Mouse (Mus musculus) NIH3T3 (cell line): ENCODE data around the gene Rhcg.

Experiments
- DNase-seq: peaks from one replicate; pipeline ENCODE4 v3.0.0-alpha.2; 2012; ENCODE audit warnings: low read depth

The Rhcg gene

DNA sequence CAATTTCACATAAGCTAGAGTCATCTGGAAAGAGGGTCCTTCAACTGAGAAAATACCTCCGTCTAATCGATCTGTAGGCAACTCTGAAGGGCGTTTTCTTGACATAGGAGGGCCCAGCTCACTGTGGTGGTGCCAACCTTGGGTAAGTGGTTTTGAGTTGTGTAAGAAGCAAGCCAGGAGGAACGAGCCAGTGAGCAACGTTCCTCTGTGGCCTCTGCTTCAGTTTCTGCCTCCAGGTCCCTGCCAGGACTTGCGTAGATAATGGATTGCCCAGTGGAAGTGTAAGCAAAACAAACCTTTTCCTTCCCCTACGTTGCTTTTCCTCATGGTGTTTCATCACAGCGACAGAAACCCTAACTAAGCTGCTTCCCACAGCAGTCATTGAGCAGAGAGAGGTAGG, 15.5 kb downstream of the Rhcg start:
- DNase-seq = no peak

DNA sequence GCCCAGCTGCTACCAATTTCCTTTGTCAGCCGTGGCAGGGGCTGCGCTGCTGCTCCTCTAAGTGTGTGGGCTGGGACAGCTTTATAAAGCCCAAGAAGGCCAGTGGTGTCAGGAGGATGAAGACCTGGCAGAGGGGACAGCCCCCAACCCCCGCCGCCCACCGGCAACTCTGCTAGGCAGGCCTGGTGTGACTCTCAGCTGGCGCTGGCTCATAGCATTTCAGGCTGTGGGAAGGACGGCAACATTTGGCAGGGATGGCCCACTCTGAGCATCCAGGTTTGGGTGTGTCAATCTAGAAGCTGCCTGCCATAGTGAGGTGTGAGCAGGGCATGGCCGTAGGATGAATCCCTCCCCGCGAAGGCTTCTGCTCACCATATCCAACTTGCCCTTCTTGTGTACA, 17.3 kb downstream of the Rhcg start:
- no peak for DNase-seq

DNA sequence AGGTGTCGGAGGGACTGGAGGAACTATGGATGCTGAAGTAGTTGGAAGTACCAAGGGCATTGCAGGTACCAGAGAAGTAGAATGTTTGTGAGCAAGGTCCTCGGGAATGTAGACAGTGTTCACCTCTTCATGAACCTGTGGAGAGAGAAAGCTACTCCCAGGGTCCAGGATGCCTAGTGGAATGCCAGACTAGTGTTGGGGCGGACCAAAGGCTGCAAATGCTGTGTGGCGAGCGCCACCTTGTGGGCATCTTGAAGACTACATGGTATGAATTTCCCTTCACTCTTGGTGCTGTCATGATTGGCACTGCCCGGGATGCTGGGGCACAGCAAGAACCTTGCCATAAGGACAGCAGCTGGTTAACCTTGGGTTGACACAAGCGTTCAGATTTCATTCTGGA, 22.6 kb downstream of the Rhcg start:
- DNase-seq = peak; percentile 90

DNA sequence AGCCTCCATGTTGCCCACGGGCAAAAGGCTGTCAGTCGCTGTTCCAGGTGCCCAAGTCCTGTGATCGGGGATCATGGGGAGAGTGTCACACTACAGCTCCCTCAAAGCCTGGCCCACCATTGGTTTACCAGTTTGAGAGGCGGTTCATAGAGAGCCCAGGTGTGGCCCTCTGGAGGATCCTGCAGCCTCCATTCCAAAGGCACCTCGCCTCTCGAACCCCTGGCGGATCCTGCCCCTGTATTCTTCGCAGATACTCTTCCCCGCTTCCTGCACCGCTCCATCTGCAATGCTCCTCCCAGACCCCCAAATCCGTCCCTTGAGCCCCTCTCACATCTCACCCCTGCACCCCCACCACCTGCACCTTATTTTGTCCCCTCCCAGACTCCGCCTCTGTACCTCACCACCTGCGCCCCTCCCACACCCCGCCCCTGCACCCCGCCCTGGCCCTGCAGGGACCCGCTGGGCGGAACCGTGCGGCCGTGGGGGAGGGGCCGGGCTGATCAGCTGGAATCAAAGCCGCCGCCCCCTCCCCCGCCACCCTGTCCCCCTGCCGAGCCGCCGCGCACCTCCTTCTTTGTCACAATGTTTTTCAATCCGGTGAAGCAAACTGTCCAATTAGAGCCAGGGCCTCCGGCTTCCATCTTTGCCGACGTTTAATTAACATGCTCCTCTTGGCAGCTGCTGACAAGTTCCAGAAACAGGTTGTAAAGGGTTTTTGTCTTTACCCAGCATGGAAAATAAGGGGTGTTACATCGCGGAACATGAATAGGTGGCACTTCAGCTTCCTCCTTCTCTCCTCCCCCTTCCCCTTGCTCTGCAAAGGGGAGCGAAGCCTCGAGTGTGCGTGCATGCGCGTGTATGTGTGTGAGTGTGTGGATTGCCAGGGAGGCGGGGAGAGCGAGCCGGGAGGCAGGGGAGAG, 25.4 kb downstream of the Rhcg start:
- no peak for DNase-seq

DNA sequence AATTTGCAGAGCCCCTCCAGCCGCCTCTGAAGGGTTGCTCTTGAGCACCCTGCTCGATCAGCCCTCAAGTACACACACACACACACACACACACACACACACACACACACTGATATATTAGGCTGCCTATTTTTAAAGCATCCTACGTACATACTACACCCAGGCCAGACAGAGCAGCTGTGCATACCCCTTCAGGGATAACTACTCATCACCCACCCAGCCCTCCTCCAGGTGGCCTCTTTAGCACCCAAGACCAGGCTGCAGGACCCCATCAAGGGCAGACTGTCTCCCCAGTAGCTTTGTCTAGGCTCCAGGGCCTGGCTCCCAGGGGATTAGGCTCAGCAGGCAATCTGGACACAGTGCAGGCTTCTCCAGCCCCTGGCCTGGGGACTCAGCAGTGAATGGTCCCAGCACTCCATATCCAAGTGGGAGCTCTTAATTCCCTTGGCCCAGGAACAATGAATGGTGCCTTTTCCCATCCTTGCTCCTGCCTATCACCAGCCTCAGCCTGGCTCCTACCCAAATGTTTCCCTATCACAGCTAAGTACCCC, 26.8 kb downstream of the Rhcg start:
- DNase-seq = no peak

DNA sequence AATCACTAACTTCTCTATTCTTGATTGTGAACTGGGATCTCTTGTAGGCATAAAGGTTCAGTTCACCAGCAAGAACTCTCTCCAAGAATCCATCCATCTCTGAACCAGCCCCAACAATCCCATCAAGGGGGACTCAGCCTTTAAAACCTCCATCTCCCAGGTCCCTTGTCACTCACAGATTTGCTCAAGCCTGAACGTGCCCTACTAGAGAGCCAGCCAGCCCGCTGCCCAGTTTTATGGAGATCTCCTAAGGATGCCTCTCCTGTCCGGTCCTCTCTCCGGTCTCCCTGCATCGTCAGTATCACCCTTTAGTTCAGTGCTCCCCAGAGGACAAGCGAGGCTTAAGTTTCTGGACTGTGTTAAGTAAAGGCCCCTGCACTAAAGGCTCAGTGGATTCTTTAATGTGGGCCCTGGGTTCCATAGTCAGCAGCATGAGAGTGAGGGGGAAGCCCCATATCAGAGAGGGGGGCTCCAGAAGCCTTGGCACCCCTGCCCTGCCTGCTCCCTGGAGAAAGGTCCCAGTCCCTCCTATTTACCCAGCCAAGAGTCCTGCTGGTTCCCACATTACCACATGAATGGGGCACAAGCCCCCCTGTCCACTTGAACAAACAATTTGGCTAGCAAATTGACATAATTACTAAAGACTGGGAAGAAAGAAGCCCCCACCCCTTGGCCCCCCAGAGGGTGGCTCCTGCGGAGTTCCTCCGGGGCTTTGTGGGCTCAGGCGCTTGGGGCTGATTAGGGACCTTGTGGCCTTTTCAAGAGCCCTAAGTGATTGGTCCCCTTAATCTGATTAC, 27.5 kb downstream of the Rhcg start:
- DNase-seq = no peak

DNA sequence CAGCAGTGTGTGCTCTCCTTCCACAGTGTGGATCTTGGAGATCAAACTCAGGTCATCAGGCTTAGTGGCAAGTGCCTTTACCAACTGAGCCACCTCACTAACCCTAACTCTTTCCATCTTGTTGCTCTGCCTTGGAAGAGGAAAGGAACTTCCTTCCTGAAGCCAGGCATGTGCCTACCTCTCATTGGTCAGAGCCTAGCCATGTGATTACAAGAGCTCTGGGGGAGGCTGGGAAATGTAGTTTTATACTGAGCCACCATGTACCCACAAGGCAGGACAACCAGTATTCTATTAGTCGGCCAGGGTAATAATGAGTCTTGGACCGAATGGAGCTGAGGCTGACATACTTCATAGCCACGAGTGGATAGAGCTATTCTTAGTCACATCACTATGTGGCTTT, 29.2 kb downstream of the Rhcg start:
- no peak for DNase-seq

DNA sequence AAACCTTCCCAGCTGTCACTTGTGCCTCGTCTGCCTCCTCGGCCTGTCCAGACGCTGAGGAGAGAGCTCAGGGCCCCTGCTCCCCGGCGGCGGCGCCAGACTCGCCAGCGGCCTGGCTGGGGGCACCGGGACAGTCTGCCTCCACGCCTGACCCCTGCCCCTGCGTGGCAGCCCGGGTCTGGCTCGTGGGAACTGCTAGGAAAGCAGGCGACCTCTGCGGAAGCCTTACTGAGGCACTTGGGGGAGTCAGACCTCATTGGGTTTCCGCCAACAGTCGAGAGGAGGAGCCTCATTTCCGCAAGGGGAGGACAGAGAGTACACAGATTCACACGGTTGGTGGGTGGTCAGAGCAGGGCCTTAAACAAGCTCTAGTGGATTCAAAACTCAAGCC, 38.6 kb downstream of the Rhcg start:
- DNase-seq = no peak

DNA sequence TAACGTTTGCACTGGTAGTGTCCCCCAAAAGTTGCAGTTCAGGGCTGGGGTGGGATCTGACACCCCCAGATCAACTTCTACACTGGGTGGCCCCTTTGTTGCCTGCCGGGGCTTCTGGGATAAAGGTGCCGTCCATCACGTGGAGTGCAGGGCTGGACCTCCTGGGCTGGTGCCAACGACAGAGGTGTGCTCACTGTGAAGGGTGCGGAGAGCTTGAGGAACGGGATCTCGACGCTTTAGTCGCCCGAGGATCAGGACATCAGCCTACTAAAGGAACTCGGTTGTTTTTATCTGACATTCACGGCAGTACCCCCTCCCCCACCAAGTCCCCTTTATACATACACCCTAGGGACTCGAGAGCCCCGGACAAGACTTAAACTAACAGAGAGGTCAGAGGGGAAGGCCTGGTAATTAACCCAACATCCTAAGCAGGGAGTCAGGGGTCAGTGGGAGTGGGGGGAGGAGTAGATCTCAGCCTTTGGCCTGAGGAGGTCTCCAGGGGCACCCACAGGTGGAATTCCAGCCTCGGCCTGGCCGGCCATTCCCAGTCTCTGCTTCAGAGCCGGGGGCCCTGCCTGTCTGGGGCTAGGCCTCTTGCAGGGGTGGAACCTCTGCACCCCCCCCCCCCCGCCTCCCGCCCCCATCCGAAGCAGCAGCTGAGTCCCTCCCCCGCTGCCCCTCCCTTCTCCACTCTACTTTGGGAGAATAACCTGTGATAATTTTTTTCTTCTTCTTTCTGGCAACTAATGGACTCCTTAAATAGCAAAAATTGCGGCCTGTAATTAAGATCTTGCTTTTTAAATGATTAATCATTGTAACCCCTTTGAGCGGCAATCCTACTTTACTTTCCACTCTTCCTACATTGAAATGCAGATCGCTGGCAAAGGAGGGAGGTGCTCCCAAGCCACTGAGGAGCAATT, 39.3 kb downstream of the Rhcg start:
- no peak for DNase-seq

DNA sequence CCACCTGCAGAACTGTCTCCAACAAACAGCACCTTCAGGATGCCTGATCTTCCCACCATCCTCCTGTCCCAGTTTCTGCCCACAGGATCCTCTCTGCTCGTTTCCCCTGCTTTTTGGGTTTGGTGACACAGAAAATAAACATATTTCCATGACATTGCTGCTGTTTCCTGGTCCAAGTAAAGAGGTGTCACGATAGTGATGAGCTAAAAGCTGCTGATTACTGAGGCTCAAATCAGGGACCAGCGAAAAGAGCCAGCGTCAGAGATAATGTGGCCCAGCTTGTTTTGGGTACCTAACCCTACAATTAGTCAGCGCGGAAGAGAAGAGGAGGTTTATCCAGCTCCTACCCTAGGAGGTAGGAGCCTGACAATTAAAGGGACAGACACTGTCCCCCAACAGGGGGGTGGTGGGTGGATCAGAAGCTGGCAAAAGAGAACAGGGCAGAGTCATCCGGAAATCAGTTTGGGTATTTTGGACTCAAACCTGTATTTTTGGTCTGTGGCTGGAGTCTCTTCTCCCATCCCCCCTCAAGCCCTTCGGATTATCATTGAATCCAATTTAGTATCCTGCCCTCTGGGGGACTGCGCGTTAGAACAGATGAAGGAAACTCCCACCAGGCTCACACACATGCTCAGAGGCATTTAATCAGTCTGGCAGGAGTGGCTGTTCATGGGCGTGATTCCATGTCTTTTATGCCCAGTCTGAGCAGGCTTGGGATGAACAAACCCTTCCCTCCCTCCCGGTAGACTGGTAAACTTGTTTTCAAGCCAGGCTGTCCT, 40.2 kb downstream of the Rhcg start:
- DNase-seq = peak; percentile 17

DNA sequence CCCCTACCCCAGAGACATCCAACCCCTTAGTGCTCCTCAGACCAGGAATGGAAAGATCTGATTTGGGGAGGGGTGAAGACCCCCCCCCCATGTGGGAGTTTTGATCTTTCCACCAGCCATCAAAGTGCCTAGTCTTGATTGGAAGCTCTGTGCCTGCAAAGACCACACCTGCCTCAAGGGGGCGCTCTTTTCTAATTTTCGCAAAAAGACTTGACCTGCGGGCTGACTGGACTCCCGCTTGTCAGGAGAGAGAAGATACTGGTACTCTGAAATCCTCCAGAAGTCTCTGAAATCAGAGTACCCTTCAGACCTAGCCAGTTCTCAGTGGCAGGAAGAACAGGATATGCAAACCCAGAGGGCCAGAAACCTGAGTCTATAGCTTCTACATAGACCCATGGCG, 40.8 kb downstream of the Rhcg start:
- peak; percentile 72 for DNase-seq

DNA sequence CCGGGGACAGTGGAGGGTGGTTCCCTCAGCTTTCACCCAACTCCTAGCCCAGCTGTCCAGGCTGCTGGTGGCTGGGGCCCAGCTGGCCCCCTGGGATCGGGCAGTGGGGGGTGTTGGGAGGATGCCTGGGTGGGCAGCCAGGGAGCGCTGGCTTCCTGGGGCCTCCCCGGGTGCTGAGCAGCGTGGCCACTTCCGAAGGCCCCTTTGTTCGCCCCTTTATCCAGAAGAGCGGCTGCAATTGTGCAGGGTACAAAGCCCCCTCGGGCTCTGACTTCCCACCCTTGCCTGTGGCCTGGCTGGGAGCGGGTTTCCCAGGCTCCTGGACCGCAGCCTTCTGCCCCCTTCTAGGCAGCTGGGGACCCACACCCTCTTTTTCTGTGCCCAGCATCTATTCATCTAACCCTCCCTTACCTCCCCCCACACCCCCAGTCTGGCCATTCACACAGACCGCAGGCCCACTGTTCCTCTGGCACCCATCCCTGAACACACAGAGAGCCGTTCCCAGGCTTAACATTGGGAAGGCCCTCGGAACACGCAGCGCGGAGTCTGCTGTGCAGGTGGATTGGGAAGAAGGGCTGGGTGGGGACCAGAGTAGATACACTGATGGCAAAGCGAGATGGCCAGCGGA, 45.2 kb downstream of the Rhcg start:
- DNase-seq = no peak

DNA sequence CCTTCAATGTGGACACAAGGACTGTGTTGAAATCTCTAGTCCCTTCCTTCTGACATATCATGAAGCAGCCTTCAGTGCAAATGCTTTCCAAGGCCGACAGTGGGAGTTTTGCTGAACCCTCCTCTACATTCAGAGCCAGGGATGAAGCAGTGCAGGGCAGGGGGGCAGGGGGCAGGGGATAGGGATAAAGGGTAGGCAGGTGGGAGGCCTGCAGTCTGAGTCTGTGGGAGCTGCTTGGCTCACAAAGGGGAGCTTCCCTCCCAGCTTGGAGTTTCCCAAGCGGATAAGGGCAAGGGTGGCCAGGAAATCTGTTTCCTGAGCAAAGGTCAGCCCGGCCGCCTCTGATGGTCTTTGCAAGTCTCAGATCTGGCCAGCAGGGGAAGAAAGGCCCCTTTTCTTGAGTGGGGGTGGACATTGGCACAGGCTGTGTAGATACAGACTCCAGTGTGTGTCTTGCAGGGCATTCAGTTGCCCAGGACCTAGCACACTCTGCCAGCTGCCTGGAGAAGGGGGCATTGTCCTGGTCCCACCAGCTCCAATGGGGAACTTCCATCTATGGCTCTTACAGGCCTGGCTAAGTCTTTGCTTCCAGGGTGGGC, 48.4 kb downstream of the Rhcg start:
- no peak for DNase-seq

DNA sequence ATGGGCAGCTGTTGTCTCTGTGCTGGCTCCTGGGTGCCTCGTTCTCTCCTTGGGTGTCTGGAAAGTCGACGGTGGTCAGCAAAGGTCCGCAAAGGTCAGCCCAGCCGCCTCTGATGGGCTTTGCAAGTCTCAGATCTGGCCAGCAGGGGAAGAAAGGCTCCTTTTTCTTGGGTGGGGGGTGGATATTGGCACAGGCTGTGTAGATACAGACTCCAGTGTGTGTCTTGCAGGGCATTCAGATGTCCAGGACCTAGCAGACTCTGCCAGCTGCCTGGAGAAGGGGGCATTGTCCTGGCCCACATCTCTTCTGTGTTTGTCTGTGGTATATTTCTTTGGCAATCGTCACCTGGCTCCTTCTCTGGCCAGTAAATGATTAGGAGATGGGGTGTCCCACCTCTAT, 49.2 kb downstream of the Rhcg start:
- no peak for DNase-seq

DNA sequence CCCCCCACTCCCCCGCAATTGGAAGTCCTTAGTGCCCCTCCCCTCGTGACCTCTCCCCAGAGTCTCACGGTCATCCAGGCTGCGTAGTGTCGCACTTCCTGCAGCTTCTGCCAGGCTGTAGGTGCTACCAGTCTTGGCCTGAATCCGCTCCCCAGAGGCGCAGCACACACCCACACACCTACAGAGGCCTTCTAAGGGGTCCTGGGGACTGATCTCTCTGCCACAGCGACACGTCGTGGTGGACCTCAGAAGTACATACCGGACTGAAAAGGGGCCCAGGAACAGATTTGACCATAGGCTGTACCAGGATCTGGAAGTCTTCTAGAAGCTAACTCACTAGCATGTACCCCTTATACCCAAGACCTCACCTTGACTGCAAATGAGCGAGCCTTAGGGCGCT, 53.8 kb downstream of the Rhcg start:
- DNase-seq = no peak

DNA sequence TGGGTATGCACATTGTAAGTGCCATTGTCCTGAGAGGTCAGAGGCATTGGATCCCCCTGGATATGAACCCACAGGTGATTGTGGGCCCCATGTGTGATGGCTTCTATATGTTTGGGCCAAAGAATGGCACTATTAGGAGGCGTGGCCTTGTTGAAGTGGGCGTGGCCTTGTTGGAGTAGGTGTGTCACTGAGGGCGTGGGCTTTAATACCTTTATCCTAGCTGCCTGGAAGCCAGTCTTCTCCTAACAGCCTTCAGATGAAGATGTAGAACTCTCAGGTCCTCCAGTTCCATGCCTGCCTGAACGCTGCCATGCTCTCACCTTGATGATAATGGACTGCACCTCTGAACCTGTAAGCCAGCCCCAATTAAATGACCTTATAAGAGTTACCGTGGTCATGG, 55.1 kb downstream of the Rhcg start:
- no peak for DNase-seq

DNA sequence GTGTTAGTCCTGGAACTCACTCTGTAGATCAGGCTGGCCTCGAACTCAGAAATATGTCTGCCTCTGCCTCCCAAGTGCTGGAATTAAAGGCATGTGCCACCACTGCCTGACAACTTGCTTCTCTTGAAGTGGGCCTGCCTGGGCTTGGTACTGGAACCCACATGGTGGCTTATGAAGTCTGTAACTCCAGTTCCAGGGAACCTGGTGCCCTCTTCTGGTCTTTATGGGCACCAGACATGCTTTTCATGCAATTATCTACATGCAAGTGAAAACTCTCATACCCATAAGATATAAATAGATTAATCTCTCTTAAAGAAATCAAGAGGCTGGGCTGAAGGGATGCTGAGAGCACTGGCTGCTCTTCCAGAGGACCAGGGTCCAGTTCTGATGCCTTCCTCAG, 58.8 kb downstream of the Rhcg start:
- DNase-seq = peak; percentile 64

DNA sequence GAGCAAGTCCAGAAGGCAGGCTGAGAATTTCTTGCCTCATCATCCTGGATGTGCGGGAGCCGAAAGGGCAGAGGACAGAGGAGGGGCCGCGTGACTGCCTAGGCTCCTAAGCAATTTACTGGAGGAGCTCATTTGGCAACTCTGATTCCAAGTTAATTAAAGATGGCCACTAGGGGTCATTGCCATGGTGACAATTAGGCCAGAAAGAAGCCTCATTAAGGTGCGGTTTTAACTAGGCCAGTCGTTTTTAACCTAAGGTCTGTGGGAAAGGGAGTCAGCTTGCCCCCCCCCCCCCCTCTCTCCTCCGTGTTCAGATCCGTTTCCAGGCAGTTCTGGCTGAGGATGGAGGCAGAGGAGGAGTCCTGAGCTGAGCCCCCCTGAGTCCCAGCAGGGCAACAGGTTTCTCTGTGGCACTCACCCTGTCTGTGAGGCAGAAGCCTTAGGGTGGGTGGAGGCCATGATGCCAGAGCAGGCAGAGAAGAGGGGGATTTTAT, 59.7 kb downstream of the Rhcg start:
- DNase-seq = no peak

DNA sequence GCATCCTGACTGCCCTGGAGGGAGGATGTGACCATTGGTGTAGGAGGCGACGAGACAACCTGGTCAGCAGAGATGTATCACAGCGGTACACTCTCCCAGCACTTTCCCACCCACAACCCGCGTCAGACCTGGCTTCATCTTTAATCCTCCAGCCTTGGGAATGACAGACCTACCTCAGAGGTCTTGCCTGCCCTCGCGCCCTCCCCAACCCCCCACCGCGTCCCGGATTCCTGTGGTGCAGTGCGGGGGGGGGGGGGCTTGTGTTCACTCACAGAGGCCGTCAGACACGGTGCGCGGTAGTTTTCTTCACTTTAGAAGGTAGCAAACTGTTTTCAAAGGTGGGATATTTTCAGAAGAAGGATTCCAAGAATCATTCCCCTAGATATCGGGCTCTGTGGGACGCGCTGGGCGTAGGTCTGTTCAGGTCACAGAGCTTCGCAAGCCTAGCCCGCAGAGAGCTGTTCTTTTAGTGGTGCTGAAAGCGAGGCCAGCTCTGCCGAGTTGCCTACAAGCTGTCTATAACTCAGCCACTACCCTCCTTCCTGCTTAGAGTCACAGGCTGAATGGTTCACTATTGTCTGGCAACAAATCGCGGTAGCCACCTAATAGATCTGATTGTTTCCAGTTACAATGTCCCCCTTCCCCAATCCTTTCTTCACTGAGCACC, 62.0 kb downstream of the Rhcg start:
- DNase-seq = peak; percentile 49

DNA sequence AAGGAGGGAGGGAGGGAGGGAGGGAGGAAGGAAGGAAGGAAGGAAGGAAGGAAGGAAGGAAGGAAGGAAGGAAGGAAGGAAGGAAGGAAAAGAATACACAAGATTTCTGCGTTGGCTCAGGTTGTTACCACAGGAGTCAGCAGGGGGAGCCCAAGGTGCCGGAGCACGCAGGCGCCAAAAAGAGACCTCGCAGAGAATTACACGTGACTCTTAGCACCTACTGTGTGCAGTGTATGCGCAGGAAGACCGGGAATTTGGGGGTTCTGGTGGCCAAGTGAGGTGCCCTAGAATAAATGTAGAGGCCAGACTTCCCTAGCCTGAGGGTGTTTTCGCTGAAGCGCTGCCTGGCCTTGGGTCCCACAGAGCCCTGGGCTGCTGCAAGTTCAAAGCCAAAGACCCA, 64.8 kb downstream of the Rhcg start:
- DNase-seq = no peak
